Mouse (Mus musculus): ENCODE results near the gene Nek11.
"Not testable (repeated sequence)": the region's sequence is repeated elsewhere in the genome, so short reads cannot be mapped to it uniquely, and the experiment has no call there.

The Nek11 gene

GRCm38 (mm10) chr9:105136404-105136803 is 258.9 kb downstream of the Nek11 start:
- DNase-seq (ENCODE audit: low read depth, low spot score) = no peak

- DNase-seq (ENCODE audit: low read depth, low spot score) = no peak
Measured at GRCm38 (mm10) chr9:105134536-105134935, 260.8 kb downstream of the Nek11 start.

GRCm38 (mm10) chr9:105132002-105132367 is 263.3 kb downstream of the Nek11 start:
- DNase-seq (ENCODE audit: low read depth, low spot score) = no peak

- peak; percentile 76 for DNase-seq (ENCODE audit: low read depth, low spot score)
Measured at GRCm38 (mm10) chr9:105131253-105132001, 263.9 kb downstream of the Nek11 start, which contains the start of gene Nudt16. TSS of gene Nudt16 (minus strand) at chr9:105131824.

- DNase-seq (ENCODE audit: low read depth, low spot score) = no peak
Measured at GRCm38 (mm10) chr9:105130331-105130730, 265.0 kb downstream of the Nek11 start.

- DNase-seq (ENCODE audit: low read depth, low spot score) = not testable (repeated sequence)
Measured at GRCm38 (mm10) chr9:105125206-105125605, 270.1 kb downstream of the Nek11 start.
